ENCODE assay signal across 9 mouse cellular contexts in genomic region chr7:72259045-72259444, GRCm38 (mm10).
"Had no signal": no experiment of that assay in that cellular context is flagged by ENCODE, and none has a peak within 500 bp of the region (broad histone marks: within the 10 kb centered on the region; RNA-seq: fewer than 3 reads in every experiment).

No protein-coding gene starts in this region.

- ATAC-seq: liver, embryonic 12.5 days had no signal

- H3K36me3 ChIP-seq: limb, embryonic 15.5 days; liver, embryonic 12.5 days; midbrain, embryonic 12.5 days; neural tube, embryonic 15.5 days had no signal

- H3K9me3 ChIP-seq: limb, embryonic 15.5 days; liver, embryonic 12.5 days; midbrain, embryonic 12.5 days; neural tube, embryonic 15.5 days had no signal

- H3K27me3 ChIP-seq: limb, embryonic 15.5 days; liver, embryonic 12.5 days; midbrain, embryonic 12.5 days; neural tube, embryonic 15.5 days had no signal

- H3K27ac ChIP-seq: limb, embryonic 15.5 days; liver, embryonic 12.5 days; midbrain, embryonic 12.5 days; neural tube, embryonic 15.5 days; stomach, postnatal 0 days had no signal

- H3K9ac ChIP-seq: limb, embryonic 15.5 days; liver, embryonic 12.5 days; midbrain, embryonic 12.5 days; neural tube, embryonic 15.5 days had no signal

- H3K4me1 ChIP-seq: limb, embryonic 15.5 days; liver, embryonic 12.5 days; midbrain, embryonic 12.5 days; neural tube, embryonic 15.5 days had no signal

- H3K4me2 ChIP-seq: limb, embryonic 15.5 days; liver, embryonic 12.5 days; midbrain, embryonic 12.5 days; neural tube, embryonic 15.5 days had no signal

- DNase-seq: kidney, postnatal 14 days; right cerebral cortex, adult 18-20 months; thymus, postnatal 14 days had no signal

- H3K4me3 ChIP-seq: limb, embryonic 15.5 days; liver, embryonic 12.5 days; midbrain, embryonic 12.5 days; myocyte; neural tube, embryonic 15.5 days had no signal
